Mouse (Mus musculus): ENCODE results near the gene Usp5. TPM values are rescaled to one million over a fixed set of nuclear protein-coding genes. Genes with fewer than 3 reads are reported as not detected.
"Not testable (repeated sequence)": the region's sequence is repeated elsewhere in the genome, so short reads cannot be mapped to it uniquely, and the experiment has no call there.

Usp5 gene
- polyA plus RNA-seq, 1 experiment from 2014 or later: 191 TPM

DNA sequence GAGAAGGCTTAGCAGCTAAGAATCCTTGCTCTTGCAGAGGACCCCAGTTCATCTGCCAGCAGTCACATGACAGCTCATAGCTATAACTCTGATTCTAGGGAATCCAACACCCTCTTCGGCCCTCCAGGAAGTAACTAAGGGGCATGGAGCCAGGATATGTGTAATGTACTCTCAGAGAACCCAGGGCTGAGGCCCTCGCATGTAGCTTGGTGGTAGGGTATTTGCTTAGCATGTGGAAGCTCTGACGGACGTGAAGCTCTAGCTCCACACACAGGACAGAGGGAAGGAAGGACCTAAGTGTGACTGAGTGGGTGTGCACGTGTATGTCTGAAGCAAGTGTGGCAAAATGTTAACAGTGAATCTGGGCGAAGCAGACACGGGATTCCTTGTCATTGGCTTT, 7.1 kb upstream of the Usp5 start:
- H3K27ac ChIP-seq: no peak overlapping the region
- ATAC-seq (ENCODE audit: insufficient number of reproducible peaks, insufficient read depth, low FRiP score, low TSS enrichment): no peak
- H3K36me3 ChIP-seq: peaks cover 31% of the 10 kb centered on the region
- 80% methylated on average over 7 of the region's 7 CpGs for WGBS
- peaks cover 20% of the 10 kb centered on the region for H3K4me1 ChIP-seq
- H3K9me3 ChIP-seq: no peaks in the 10 kb centered on the region
- H3K27me3 ChIP-seq: no peaks in the 10 kb centered on the region
- H3K9ac ChIP-seq: no peak overlapping the region
- no peak overlapping the region for H3K4me2 ChIP-seq (replicated peaks)
- no peak overlapping the region for H3K4me3 ChIP-seq

DNA sequence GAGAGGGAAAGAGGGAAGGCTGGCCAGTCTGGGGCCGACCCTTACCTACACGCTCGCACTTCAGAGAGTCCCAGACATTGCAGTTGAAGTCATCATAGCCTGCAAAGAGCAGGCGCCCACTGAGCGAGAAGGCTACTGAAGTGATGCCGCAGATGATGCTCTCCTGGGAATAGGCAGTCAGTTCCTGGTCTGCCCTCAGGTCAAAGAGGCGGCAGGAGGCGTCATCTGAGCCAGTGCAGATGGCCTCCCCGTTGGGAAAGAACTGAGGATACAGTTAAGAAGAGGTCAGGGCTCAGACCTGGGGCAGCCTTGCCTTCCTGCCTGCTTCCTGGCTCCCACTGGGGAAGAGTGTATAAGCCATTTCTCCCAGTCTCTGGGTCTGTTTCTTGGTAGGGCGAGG, 6.2 kb upstream of the Usp5 start:
- no peak overlapping the region for H3K4me2 ChIP-seq (replicated peaks)
- H3K9ac ChIP-seq: no peak overlapping the region
- H3K4me3 ChIP-seq: no peak overlapping the region
- H3K27ac ChIP-seq: no peak overlapping the region
- peaks cover 25% of the 10 kb centered on the region for H3K4me1 ChIP-seq
- H3K9me3 ChIP-seq: no peaks in the 10 kb centered on the region
- ATAC-seq (ENCODE audit: insufficient number of reproducible peaks, insufficient read depth, low FRiP score, low TSS enrichment): no peak
- H3K36me3 ChIP-seq: peaks cover 28% of the 10 kb centered on the region
- WGBS: 32% methylated on average over 10 of the region's 10 CpGs
- H3K27me3 ChIP-seq: no peaks in the 10 kb centered on the region

- no peak overlapping the region for H3K9ac ChIP-seq
- ATAC-seq (ENCODE audit: insufficient number of reproducible peaks, insufficient read depth, low FRiP score, low TSS enrichment): no peak
- WGBS: 71% methylated on average over 6 of the region's 6 CpGs
Measured at GRCm38 (mm10) chr6:124834512-124835081, 5.3 kb upstream of the Usp5 start.

GRCm38 (mm10) chr6:124831649-124832048, 2.4 kb upstream of the Usp5 start:
- Histone ChIP-seq H3K9me3 (no peaks in the 10 kb centered on the region), H3K27ac (no peak overlapping the region), H3K27me3 (no peaks in the 10 kb centered on the region), H3K36me3 (peaks cover 32% of the 10 kb centered on the region), H3K9ac (no peak overlapping the region), H3K4me3 (peak overlapping the region; percentile 62; the same call in 1 of the 2 replicates), H3K4me1 (peaks cover 26% of the 10 kb centered on the region), H3K4me2 (replicated peaks) (peak overlapping the region; percentile 82)
- no peak for ATAC-seq (ENCODE audit: insufficient number of reproducible peaks, insufficient read depth, low FRiP score, low TSS enrichment)
- WGBS: 85% methylated on average over 8 of the region's 8 CpGs

More at GRCm38 (mm10) chr6:124834512-124835081, 5.3 kb upstream of the Usp5 start:
- Histone ChIP-seq H3K4me1 (peaks cover 18% of the 10 kb centered on the region), H3K27ac (no peak overlapping the region), H3K36me3 (peaks cover 28% of the 10 kb centered on the region), H3K4me3 (no peak overlapping the region), H3K9me3 (no peaks in the 10 kb centered on the region), H3K27me3 (no peaks in the 10 kb centered on the region), H3K4me2 (replicated peaks) (no peak overlapping the region)

DNA sequence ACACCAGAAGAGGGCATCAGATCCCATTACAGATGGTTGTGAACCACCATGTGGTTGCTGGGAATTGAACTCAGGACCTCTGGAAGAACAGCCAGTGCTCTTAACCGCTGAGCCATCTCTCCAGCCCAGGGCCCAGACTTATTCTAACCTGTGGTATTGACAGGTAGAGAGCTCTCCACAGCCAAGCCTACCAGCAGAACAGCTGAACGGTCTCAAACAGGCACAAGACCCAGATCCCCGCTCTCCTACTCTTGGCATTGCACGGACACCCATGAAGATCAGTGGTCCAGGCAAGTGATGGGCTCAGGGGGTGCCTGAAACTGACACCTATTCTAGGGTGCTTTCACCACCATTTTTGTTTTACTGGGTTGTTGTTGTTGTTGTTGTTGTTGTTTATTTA, 1.9 kb upstream of the Usp5 start:
- 96% methylated on average over 4 of the region's 4 CpGs for WGBS
- ATAC-seq (ENCODE audit: insufficient number of reproducible peaks, insufficient read depth, low FRiP score, low TSS enrichment): not testable (repeated sequence)

GRCm38 (mm10) chr6:124829799-124830700, 766 bp upstream of the Usp5 start:
- H3K9ac ChIP-seq: peak overlapping the region; percentile 69
- H3K9me3 ChIP-seq: no peaks in the 10 kb centered on the region
- ATAC-seq (ENCODE audit: insufficient number of reproducible peaks, insufficient read depth, low FRiP score, low TSS enrichment): peak; percentile 89
- peak overlapping the region; percentile 62 for H3K4me3 ChIP-seq
- WGBS: 0% methylated on average over 38 of the region's 38 CpGs
- H3K36me3 ChIP-seq: peaks cover 46% of the 10 kb centered on the region
- peak overlapping the region; percentile 82 for H3K4me2 ChIP-seq (replicated peaks)
- H3K4me1 ChIP-seq: peaks cover 26% of the 10 kb centered on the region
- H3K27ac ChIP-seq: peak overlapping the region; percentile 79
- no peaks in the 10 kb centered on the region for H3K27me3 ChIP-seq

More for the DNA sequence above, 1.9 kb upstream of the Usp5 start:
- not testable (repeated sequence) for H3K27ac ChIP-seq, H3K9me3 ChIP-seq, H3K27me3 ChIP-seq, H3K9ac ChIP-seq
- peaks cover 34% of the 10 kb centered on the region for H3K36me3 ChIP-seq
- H3K4me2 ChIP-seq (replicated peaks): peak overlapping the region; percentile 82
- peak overlapping the region; percentile 62 for H3K4me3 ChIP-seq
- H3K4me1 ChIP-seq: peaks cover 26% of the 10 kb centered on the region

DNA sequence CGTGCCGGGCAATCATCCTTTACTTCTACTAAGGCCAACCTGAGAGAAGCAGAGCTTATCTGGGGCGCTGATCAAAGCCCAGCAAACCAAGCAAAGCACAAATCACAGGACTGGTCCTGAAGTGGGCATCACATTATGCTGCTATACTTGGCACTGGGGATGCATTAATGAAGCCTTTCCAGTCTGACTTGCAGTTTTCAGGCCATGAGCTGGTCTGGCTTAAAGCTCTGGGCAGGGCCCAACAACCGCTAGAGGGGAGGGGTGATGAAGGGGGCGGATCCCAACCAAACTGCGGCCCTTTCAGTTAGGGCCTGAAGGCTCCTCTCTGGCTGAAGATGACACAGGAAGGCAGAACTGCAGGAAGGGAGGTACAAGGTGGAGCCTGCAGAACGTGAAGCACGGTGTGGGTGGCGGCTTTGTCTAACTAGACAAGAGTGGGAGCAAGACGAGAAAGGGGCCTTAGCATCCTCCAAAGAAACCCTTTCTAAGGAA, 1.1 kb downstream of the Usp5 start:
- Histone ChIP-seq H3K4me3 (peak overlapping the region; percentile 62), H3K4me2 (replicated peaks) (peak overlapping the region; percentile 88), H3K4me1 (peaks cover 23% of the 10 kb centered on the region), H3K27me3 (no peaks in the 10 kb centered on the region), H3K9ac (peak overlapping the region; percentile 69), H3K9me3 (no peaks in the 10 kb centered on the region), H3K36me3 (peaks cover 50% of the 10 kb centered on the region), H3K27ac (peak overlapping the region; percentile 79; the same call in 1 of the 2 replicates)
- WGBS: 25% methylated on average over 10 of the region's 10 CpGs
- ATAC-seq (ENCODE audit: insufficient number of reproducible peaks, insufficient read depth, low FRiP score, low TSS enrichment): no peak

- Histone ChIP-seq H3K4me2 (replicated peaks) (no peak overlapping the region), H3K36me3 (peaks cover 95% of the 10 kb centered on the region), H3K27me3 (no peaks in the 10 kb centered on the region), H3K27ac (no peak overlapping the region), H3K4me3 (no peak overlapping the region), H3K4me1 (no peaks in the 10 kb centered on the region), H3K9me3 (no peaks in the 10 kb centered on the region), H3K9ac (no peak overlapping the region)
- 94% methylated on average over 4 of the region's 4 CpGs for WGBS
- ATAC-seq (ENCODE audit: insufficient number of reproducible peaks, insufficient read depth, low FRiP score, low TSS enrichment): no peak
Measured at GRCm38 (mm10) chr6:124822049-124822448, 7.2 kb downstream of the Usp5 start.

DNA sequence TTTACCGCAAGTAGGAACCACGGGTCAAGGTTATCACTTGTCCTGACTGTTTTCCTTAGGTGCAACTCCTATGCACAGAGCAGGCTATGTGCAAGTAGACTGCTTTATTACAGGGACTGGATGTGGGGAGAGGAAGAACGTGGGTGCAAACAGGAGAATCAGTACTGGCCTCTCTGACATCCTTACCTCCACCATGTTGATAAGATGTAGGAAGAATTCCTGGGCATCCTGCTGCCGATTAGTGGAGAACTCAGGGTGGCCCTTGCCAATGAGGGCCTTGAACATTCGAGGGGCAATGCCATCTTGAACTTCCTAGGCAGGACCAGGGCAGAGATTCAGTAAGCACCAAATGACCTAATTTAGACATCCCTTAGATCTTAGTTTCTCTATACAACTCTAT, 8.4 kb downstream of the Usp5 start:
- no peak overlapping the region for H3K4me2 ChIP-seq (replicated peaks)
- no peak for ATAC-seq (ENCODE audit: insufficient number of reproducible peaks, insufficient read depth, low FRiP score, low TSS enrichment)
- no peak overlapping the region for H3K4me3 ChIP-seq
- no peak overlapping the region for H3K9ac ChIP-seq
- peaks cover 100% of the 10 kb centered on the region for H3K36me3 ChIP-seq
- no peaks in the 10 kb centered on the region for H3K4me1 ChIP-seq
- no peak overlapping the region for H3K27ac ChIP-seq
- H3K27me3 ChIP-seq: no peaks in the 10 kb centered on the region
- 91% methylated on average over 5 of the region's 5 CpGs for WGBS
- H3K9me3 ChIP-seq: no peaks in the 10 kb centered on the region

- H3K4me3 ChIP-seq: no peak overlapping the region
- peaks cover 11% of the 10 kb centered on the region for H3K4me1 ChIP-seq
- no peak overlapping the region for H3K27ac ChIP-seq
- H3K4me2 ChIP-seq (replicated peaks): no peak overlapping the region
- peaks cover 80% of the 10 kb centered on the region for H3K36me3 ChIP-seq
- no peaks in the 10 kb centered on the region for H3K27me3 ChIP-seq
- no peaks in the 10 kb centered on the region for H3K9me3 ChIP-seq
- ATAC-seq (ENCODE audit: insufficient number of reproducible peaks, insufficient read depth, low FRiP score, low TSS enrichment): no peak
- 94% methylated on average over 8 of the region's 8 CpGs for WGBS
- H3K9ac ChIP-seq: no peak overlapping the region
Measured at GRCm38 (mm10) chr6:124817971-124818370, 11.3 kb downstream of the Usp5 start.

DNA sequence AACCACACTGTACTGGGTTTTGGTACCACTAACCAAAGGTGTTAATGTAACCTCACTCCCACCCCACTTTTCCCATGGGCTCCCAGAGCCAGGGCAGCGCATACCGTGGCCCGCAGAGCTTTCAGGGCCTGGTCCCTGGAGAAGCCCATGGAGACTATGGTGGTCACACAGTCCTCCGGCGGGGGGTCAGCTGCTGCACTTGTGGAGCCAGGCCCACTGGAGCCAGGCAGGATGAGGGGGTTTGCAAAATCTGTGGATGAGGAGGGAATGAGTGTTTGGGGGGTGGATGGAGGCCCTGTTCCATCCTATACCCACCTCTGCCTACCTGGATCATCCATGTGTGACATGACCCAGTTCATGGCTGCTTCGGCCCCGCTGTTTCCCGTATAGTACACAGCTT, 11.7 kb downstream of the Usp5 start:
- H3K9me3 ChIP-seq: no peaks in the 10 kb centered on the region
- H3K36me3 ChIP-seq: peaks cover 76% of the 10 kb centered on the region
- WGBS: 96% methylated on average over 8 of the region's 8 CpGs

DNA sequence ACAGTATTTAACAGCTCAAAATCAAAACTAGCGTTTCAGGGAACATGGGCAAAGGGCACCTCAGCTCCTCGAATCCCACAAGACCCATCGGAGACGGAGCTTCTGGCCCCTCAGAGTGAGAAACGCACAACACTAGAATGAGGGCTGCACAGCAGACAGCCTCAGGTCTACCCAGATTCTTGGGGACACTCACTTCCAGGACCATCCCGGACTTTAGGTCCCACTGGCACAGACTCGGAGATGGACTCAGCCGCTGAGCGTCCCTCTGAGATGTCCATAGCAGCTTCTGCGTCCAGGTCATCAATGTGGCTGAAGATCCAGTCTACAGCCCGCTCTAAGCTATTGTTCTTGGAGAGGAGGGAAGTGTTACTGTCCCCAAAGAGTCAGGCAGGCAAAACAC, 12.2 kb downstream of the Usp5 start:
- H3K9me3 ChIP-seq: no peaks in the 10 kb centered on the region
- H3K4me1 ChIP-seq: peaks cover 19% of the 10 kb centered on the region
- H3K36me3 ChIP-seq: peaks cover 74% of the 10 kb centered on the region
- H3K9ac ChIP-seq: no peak overlapping the region
- H3K4me2 ChIP-seq (replicated peaks): no peak overlapping the region
- no peak overlapping the region for H3K4me3 ChIP-seq
- ATAC-seq (ENCODE audit: insufficient number of reproducible peaks, insufficient read depth, low FRiP score, low TSS enrichment): no peak
- no peak overlapping the region for H3K27ac ChIP-seq
- 94% methylated on average over 11 of the region's 11 CpGs for WGBS
- no peaks in the 10 kb centered on the region for H3K27me3 ChIP-seq

More for the DNA sequence above, 11.7 kb downstream of the Usp5 start:
- H3K4me1 ChIP-seq: peaks cover 15% of the 10 kb centered on the region
- no peak overlapping the region for H3K4me2 ChIP-seq (replicated peaks)
- H3K27me3 ChIP-seq: no peaks in the 10 kb centered on the region
- no peak overlapping the region for H3K27ac ChIP-seq
- no peak for ATAC-seq (ENCODE audit: insufficient number of reproducible peaks, insufficient read depth, low FRiP score, low TSS enrichment)
- no peak overlapping the region for H3K4me3 ChIP-seq
- H3K9ac ChIP-seq: no peak overlapping the region
